Mouse (Mus musculus) CD4-positive helper T cell, adult 2 months (primary cell): ENCODE data around the gene Gmpr.
"Not testable (repeated sequence)": the region's sequence is repeated elsewhere in the genome, so short reads cannot be mapped to it uniquely, and the experiment has no call there.

ENCODE experiments used
- DNase-seq: peaks from one replicate; pipeline ENCODE4 v3.0.0-alpha.2; 2012; ENCODE audit warnings: low read depth, missing footprints, low spot score

Gmpr gene

GRCm38 (mm10) chr13:45507274-45508229 lies at the start of gene Gmpr:
TSS of gene Gmpr (plus strand) at chr13:45507444.
- DNase-seq, result peak; percentile 29

GRCm38 (mm10) chr13:45457459-45457858 lies 49.8 kb upstream of the Gmpr start:
- DNase-seq, result no peak

- no peak for DNase-seq
These were observed 47.1 kb upstream of the Gmpr start for GRCm38 (mm10) chr13:45460177-45460576.

DNA sequence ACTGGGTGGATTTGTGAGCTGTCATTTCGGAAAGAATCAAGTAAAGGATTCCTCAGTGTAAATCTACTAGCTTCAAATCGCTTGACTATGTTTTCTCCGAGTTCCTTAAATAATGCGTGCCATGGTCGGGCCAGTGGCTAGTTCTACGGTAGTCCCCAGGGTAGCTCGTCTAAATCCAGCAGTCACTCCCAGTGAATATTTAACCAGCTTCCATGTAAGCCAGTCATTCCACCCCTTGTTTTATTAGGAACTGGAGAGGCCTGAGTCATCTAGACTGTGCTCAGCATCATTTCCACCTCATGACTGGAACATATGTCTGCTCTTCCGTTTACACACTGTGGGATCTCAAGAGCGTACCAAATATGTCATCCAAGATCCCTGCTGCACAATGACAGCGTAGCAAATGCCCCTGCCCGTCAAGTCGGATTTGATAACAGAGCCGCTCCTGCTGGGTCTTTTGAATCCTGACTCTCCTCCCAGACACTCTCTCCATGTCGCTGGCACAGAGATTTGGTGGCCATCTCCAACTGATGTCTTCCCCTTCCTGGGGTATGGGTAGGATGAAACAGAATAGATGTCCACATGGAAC lies 45.8 kb upstream of the Gmpr start:
- DNase-seq, result no peak

DNA sequence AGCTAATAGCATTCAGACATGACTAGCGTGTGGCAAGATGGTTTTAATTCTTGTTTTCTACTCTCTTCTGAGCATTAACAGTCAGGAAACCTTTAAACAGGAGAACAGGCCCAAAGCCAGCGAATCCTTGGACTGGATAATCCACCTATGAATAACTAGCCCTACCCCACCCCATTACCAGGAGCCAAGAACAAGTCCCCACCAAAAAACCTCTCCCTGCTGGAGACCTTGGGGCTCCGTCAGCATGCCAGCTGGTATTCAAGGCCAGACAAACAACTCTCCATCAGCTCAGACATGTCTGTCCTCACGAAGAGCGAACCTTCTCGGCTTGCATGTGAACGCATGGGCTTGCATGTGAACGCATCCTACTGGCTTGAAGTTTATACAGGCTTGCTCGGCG lies 41.6 kb upstream of the Gmpr start:
- no peak for DNase-seq

DNA sequence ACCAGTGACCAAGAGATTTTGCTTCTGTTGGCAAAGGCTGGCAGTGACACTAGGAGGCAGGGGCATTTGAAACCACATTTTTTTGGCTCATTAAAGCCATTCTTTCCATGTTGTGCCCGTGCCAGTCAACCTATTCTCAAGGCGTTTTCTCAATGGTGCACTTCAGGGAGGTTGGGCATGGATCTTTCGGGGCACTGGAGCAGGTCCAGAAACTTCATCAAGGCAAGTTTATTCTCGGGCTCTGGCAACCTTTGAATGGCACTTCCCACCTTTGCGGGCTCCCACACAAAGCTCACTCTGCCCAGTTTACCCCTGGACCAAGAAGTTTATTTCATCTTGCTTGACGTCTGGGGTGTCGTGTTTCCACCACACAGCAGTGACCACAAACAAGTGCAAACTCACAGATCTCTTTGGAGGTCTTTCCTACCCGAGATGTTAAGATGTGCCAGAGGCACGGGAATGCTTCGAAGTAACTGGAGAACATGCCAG lies 41.2 kb upstream of the Gmpr start:
- no peak for DNase-seq

GRCm38 (mm10) chr13:45468751-45469150 lies 38.5 kb upstream of the Gmpr start:
- DNase-seq, result no peak

DNA sequence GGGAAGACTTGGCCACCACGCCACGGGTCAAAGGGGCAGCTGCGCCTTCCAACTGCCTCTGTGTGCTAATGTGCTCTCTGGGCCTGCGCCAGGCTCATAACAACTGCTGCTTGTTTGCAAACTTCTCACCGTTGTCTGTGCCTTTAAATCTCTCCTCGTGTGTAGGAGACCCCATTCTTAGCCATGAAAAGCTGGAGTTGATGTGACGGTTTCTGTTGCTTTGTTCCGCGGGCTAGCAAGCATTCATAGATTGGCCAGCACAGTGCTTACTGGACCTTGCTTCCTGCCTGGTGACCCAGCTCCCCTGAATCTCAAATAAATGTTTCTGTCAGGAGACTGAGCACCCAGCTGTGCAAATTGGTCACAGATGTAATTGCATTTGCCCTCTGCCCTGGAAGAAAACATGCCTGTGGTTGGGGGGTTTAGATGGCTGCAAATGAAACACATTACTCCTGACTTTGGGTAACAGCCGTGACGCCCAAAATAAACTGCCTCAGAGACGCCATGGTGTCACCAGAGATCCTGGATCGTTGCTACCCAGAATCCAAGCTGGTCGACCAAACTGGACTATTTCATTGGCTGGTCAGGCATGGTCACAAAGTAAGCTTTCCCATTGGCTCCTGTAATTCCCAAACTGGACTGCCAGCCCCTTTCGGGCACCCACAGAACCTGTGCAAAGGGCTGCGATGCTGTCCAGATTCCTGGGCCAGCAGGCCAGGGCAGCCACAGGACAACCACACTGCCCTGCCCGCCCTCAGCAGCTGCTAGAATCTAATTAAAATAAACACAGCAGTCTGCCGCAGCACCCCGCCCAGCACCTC lies 37.6 kb upstream of the Gmpr start:
- no peak for DNase-seq

DNA sequence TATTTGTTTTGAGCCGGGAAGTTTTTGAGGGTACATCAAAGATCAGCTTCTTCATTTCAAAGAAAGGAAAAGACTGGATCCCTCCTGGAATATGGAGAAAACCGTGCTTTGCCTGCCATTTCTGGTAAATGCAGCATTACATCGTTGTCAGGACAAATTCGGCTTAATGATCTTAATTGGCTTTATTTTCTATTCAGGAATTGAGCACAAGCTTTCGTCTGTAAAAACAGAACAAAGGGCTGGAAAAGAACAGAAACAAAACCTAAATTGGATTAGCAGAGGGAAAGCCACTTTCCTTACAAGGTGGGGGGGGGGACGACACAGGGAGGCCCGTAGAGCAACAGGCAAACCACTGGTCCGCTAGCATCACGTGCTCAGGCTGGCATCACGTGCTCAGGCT lies 33.9 kb upstream of the Gmpr start:
- no peak for DNase-seq

- DNase-seq, result no peak
These were observed 31.9 kb upstream of the Gmpr start for GRCm38 (mm10) chr13:45475297-45475696.

- peak; percentile 62 for DNase-seq
These were observed 30.1 kb upstream of the Gmpr start for GRCm38 (mm10) chr13:45477183-45477582.

DNA sequence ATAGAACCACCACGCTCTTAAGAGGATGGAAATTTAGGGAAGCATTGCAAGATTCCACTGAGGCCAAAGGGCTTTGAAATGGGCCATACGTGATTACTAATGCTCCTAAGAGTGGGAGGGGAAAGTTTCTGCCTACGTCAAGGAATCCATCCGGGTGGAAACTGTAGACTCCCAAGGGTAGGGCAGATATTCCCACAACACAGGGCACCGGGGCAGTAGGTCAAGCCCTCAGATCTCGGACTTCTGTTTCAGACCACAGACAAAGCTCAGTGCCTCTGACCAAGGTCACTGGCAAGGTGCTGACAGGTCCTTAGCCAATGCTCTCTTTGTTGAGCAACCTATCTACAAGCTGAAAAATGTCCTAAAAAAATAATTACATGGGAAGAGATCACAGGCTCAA lies 27.3 kb upstream of the Gmpr start:
- DNase-seq, result no peak

- DNase-seq, result no peak
These were observed 24.0 kb upstream of the Gmpr start for GRCm38 (mm10) chr13:45483215-45483614.

- not testable (repeated sequence) for DNase-seq
These were observed 23.3 kb upstream of the Gmpr start for GRCm38 (mm10) chr13:45483949-45484348.

DNA sequence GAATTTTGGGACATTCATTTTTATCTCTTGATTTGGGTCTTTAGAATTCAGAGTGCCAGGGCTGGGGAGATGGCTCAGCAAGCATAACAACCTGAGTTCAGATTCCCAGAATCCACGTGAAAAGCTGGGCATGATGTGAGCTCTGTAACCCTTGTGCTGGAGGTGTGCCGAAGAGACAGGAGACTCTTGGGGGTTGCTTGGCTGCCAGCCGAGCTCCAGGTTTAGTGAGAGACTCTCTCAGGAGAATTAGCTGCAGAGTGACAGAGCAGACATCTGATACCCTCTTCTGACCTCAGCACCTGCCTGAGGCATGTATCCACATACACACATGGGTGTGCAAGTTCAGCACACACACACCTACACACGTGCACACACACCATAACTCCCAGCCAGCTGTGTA lies 21.6 kb upstream of the Gmpr start:
- no peak for DNase-seq

GRCm38 (mm10) chr13:45486598-45486997 lies 20.6 kb upstream of the Gmpr start:
- no peak for DNase-seq

GRCm38 (mm10) chr13:45491991-45492732 lies 15.1 kb upstream of the Gmpr start:
- no peak for DNase-seq

- DNase-seq, result no peak
These were observed 13.4 kb upstream of the Gmpr start for GRCm38 (mm10) chr13:45493846-45494245.

- no peak for DNase-seq
These were observed 8.6 kb upstream of the Gmpr start for GRCm38 (mm10) chr13:45498623-45499022.

DNA sequence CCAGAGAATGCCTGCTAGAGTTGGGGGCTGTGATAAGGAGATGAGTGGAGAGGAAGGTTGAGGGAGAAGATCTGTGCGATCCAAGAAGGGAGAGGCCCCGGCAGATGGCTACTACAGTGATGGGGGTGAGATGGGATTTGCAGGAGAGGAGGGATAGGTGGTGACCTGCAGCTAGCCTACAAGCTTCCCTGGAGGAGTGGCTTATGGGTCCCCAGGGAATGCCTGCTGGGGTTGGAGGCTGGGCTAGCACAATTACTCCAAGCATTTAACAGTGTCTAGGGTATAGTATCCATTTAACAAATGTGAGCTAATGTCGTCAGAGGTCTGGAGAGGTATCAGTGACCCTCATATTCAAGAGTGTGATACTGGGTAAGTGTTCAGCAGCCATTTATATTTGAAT lies 7.9 kb upstream of the Gmpr start:
- DNase-seq, result no peak

DNA sequence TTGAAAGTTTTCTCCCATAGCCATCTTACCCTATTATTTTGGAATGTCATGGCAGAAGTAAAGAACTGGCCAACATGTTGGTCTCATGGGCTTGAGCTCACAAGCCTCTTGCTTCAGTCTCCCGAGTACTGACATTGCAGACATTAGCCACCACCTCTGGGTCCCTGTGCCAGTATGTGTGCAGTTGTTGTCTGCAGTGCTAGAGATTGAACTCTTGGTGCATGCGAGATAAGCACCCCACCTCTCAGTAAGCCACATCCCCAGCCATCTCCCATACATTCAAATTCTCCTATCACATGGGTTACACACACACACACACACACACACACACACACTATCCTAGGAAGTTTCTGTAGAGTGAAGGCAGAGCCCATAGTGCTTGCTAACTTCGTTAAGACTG lies 7.3 kb upstream of the Gmpr start:
- no peak for DNase-seq
